Mouse (Mus musculus) embryonic facial prominence, embryonic 14.5 days (tissue): Measurements from ENCODE around the gene Fam83e. TPM values are rescaled to one million over a fixed set of nuclear protein-coding genes. Genes with fewer than 3 reads are reported as not detected.

Source experiments
- ATAC-seq: fragments of 200-750 bp; cut with Nextera tagmentation; 2 replicates; pipeline ENCODE4 v1.8.0; 2017; ENCODE audit warnings: low read depth, moderate number of reproducible peaks, moderate TSS enrichment
- DNase-seq: peaks from one replicate; pipeline ENCODE4 v3.0.0-alpha.2; 2015; ENCODE audit warnings: low spot score
- H3K27ac ChIP-seq: fragments of 300-500 bp; sonication (generic); replicated peaks from 2 replicates; pipeline ENCODE4 v1.5.1; 2014; ENCODE audit warnings: low read depth, mild to moderate bottlenecking, low read length, moderate library complexity
- H3K27me3 ChIP-seq: fragments of 300-500 bp; sonication (generic); replicated peaks from 2 replicates; pipeline ENCODE4 v1.6.1; 2014; ENCODE audit warnings: low read length; ENCODE audit not compliant: control insufficient read depth, insufficient read depth
- H3K36me3 ChIP-seq: fragments of 300-500 bp; sonication (generic); 2 replicates; pipeline ENCODE4 v1.6.1; 2014; ENCODE audit warnings: low read length, mixed read lengths; ENCODE audit not compliant: control insufficient read depth, insufficient read depth
- H3K4me1 ChIP-seq: fragments of 300-500 bp; sonication (generic); 2 replicates; pipeline ENCODE4 v1.6.1; 2014; ENCODE audit warnings: antibody characterized with exemption, low read length; ENCODE audit not compliant: control insufficient read depth, insufficient read depth
- H3K4me2 ChIP-seq: fragments of 300-500 bp; sonication (generic); 2 replicates; pipeline ENCODE4 v1.6.1; 2014; ENCODE audit warnings: low read depth, mild to moderate bottlenecking, low read length, moderate library complexity, mixed read lengths
- H3K4me3 ChIP-seq: fragments of 300-500 bp; sonication (generic); 2 replicates; pipeline ENCODE4 v1.5.1; 2014; ENCODE audit warnings: low read depth, mild to moderate bottlenecking, low read length
- H3K9ac ChIP-seq: fragments of 300-500 bp; sonication (generic); 2 replicates; pipeline ENCODE4 v1.6.1; 2014; ENCODE audit warnings: low read depth, mild to moderate bottlenecking, low read length, moderate library complexity, mixed read lengths
- H3K9me3 ChIP-seq: fragments of 300-500 bp; sonication (generic); 2 replicates; pipeline ENCODE4 v1.6.1; 2016; ENCODE audit warnings: low read length; ENCODE audit not compliant: control insufficient read depth
- WGBS: fragments of 180-500 bp; shearing (Covaris S2); extraction: QIAGEN DNeasy Blood & Tissue Kit; methylation state at CpG from one replicate; pipeline ENCODE4 v1.1.7; 2014; 5-methylcytosine and 5-hydroxymethylcytosine counted together
- polyA plus RNA-seq: library from polyadenylated mRNA; unstranded; fragments of >200 nt; fragmentation: Nextera tagmentation; extraction: Ambion mirVana; gene quantifications from 2 replicates; pipeline ENCODE4 v1.2.1, GENCODE M21; 2014

The Fam83e gene
- polyA plus RNA-seq, 1 experiment from 2014 or later: 0.36 TPM

GRCm38 (mm10) chr7:45710477-45711191, 10.4 kb upstream of the Fam83e start:
- DNase-seq: no peak
- Histone ChIP-seq H3K9ac (no peak overlapping the region), H3K36me3 (peaks cover 43% of the 10 kb centered on the region), H3K4me3 (no peak overlapping the region), H3K9me3 (no peaks in the 10 kb centered on the region), H3K27me3 (no peaks in the 10 kb centered on the region), H3K4me1 (peaks cover 30% of the 10 kb centered on the region), H3K4me2 (no peak overlapping the region), H3K27ac (no peak overlapping the region)
- WGBS: 89% methylated on average over 20 of the region's 20 CpGs
- no peak for ATAC-seq

- no peak overlapping the region for H3K27ac ChIP-seq
- DNase-seq: no peak
- no peaks in the 10 kb centered on the region for H3K27me3 ChIP-seq
- 92% methylated on average over 24 of the region's 24 CpGs for WGBS
- H3K9ac ChIP-seq: no peak overlapping the region
- ATAC-seq: no peak
- no peak overlapping the region for H3K4me2 ChIP-seq
- H3K36me3 ChIP-seq: peaks cover 43% of the 10 kb centered on the region
- no peak overlapping the region for H3K4me3 ChIP-seq
- peaks cover 35% of the 10 kb centered on the region for H3K4me1 ChIP-seq
- H3K9me3 ChIP-seq: no peaks in the 10 kb centered on the region
These were observed 9.5 kb upstream of the Fam83e start for GRCm38 (mm10) chr7:45711316-45712021.

GRCm38 (mm10) chr7:45712022-45712757, 8.8 kb upstream of the Fam83e start:
- no peak for ATAC-seq
- WGBS: 85% methylated on average over 16 of the region's 21 CpGs
- H3K9ac ChIP-seq: no peak overlapping the region
- H3K9me3 ChIP-seq: no peaks in the 10 kb centered on the region
- H3K27ac ChIP-seq: no peak overlapping the region
- H3K4me2 ChIP-seq: no peak overlapping the region
- H3K4me3 ChIP-seq: no peak overlapping the region
- peaks cover 43% of the 10 kb centered on the region for H3K36me3 ChIP-seq
- no peaks in the 10 kb centered on the region for H3K27me3 ChIP-seq
- H3K4me1 ChIP-seq: peaks cover 35% of the 10 kb centered on the region
- DNase-seq: no peak

- 92% methylated on average over 14 of the region's 16 CpGs for WGBS
- peaks cover 23% of the 10 kb centered on the region for H3K4me1 ChIP-seq
- H3K9me3 ChIP-seq: no peaks in the 10 kb centered on the region
These were observed 7.6 kb upstream of the Fam83e start for GRCm38 (mm10) chr7:45713396-45713795.

GRCm38 (mm10) chr7:45713881-45714520, 7.0 kb upstream of the Fam83e start:
- peak overlapping the region; percentile 57 for H3K4me3 ChIP-seq
- H3K36me3 ChIP-seq: peaks cover 46% of the 10 kb centered on the region
- H3K9ac ChIP-seq: peak overlapping the region; percentile 64
- H3K4me1 ChIP-seq: peaks cover 19% of the 10 kb centered on the region
- H3K9me3 ChIP-seq: no peaks in the 10 kb centered on the region
- H3K27me3 ChIP-seq: no peaks in the 10 kb centered on the region
- 72% methylated on average over 6 of the region's 6 CpGs for WGBS
- DNase-seq (no peak), ATAC-seq (no peak)
- no peak overlapping the region for H3K27ac ChIP-seq
- H3K4me2 ChIP-seq: peak overlapping the region; percentile 71

More at GRCm38 (mm10) chr7:45713396-45713795, 7.6 kb upstream of the Fam83e start:
- no peak overlapping the region for H3K4me2 ChIP-seq
- H3K27ac ChIP-seq: no peak overlapping the region
- no peaks in the 10 kb centered on the region for H3K27me3 ChIP-seq
- DNase-seq (no peak), ATAC-seq (no peak)
- H3K9ac ChIP-seq: no peak overlapping the region
- no peak overlapping the region for H3K4me3 ChIP-seq
- H3K36me3 ChIP-seq: peaks cover 43% of the 10 kb centered on the region

GRCm38 (mm10) chr7:45714630-45715089, 6.4 kb upstream of the Fam83e start:
- 10% methylated on average over 13 of the region's 14 CpGs for WGBS
- Histone ChIP-seq H3K27me3 (no peaks in the 10 kb centered on the region), H3K27ac (peak overlapping the region; percentile 40; the same call in 1 of the 2 replicates), H3K9ac (peak overlapping the region; percentile 64), H3K36me3 (peaks cover 51% of the 10 kb centered on the region), H3K4me1 (peaks cover 21% of the 10 kb centered on the region), H3K4me3 (peak overlapping the region; percentile 57), H3K9me3 (no peaks in the 10 kb centered on the region), H3K4me2 (peak overlapping the region; percentile 71)
- ATAC-seq: peak; percentile 26
- peak; percentile 61 for DNase-seq

GRCm38 (mm10) chr7:45715090-45715708, 5.8 kb upstream of the Fam83e start, which contains the start of gene Rpl18:
Rpl18 (plus strand) TSS chr7:45715457.
- Histone ChIP-seq H3K36me3 (peaks cover 51% of the 10 kb centered on the region), H3K9ac (peak within 1 kb of the TSS; percentile 64), H3K4me2 (peak within 1 kb of the TSS; percentile 71), H3K4me1 (peaks cover 21% of the 10 kb centered on the region), H3K27ac (peak within 1 kb of the TSS; percentile 67), H3K9me3 (no peaks in the 10 kb centered on the region), H3K27me3 (no peaks in the 10 kb centered on the region), H3K4me3 (peak within 1 kb of the TSS; percentile 57)
- 13% methylated on average over 23 of the region's 34 CpGs for WGBS
- ATAC-seq: peak; percentile 94
- DNase-seq: peak; percentile 99
